Mouse (Mus musculus) left cerebral cortex, postnatal 36 days (tissue): Measurements from ENCODE around the gene Coq10a. TPM values are rescaled to one million over a fixed set of nuclear protein-coding genes. Genes with fewer than 3 reads are reported as not detected.

ENCODE experiments used
- DNase-seq, 2 experiments: peaks; one replicate each; pipeline ENCODE4 v3.0.0; 2021 to 2022; ENCODE audit warnings: low spot score in 2 of 2, mixed read lengths in 1 of 2
- intact Hi-C: fragments of 180-260 bp; cut with DNase I; formaldehyde crosslinking; loops from one replicate; pipeline ENCODE4 v1.15.1; 2025
- microRNA-seq: library from miRNA; unstranded; fragments of <30 nt; microRNA quantifications from one replicate; pipeline ENCODE4 v1.2.0, GENCODE M21; 2022
- total RNA-seq, 2 experiments: library from RNA; stranded (reverse); gene quantifications; 2 replicates each; pipeline ENCODE4 v1.2.3; 2021

Coq10a gene
- total RNA-seq, 2 experiments from 2014 or later = 62.0 to 63.2 TPM

DNA sequence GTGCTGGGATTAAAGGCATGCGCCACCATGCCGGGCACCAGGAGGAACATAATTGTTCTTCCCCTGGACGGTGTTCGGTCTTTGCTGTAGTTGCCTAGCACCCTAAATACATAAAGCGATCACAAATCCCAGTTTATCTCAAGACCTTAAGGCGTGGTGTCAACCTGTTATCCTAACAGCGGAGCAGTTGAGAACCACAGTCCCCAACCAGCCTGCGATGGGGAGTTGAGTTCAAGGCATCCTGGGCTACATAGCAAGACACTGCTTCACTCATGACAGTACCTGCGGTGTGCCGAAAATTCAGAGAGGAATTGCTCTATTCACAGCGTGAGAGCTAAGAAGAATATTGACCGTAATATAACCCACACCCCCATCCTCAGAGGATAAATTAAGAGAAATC is 47.2 kb downstream of the Coq10a start:
- intact Hi-C loops = no loop called here

DNA sequence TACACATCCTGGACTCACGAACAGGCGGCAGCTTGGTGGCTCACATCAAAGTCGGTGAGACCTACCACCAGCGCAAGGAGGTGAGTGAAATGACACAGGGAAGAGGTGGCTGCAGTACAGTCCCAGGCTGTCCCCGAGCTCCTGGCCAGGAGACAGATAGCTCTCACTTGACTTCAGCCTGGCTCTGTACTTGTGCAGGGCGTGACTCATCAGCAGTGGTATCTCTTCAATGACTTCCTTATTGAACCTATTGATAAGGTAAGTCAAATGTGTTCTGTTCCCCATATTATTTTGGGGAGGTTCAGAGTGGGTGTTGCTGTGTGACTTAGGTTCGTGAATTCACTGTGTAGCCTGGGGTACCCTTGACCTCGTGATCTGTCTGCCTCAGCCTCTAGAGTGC is 53.2 kb downstream of the Coq10a start:
- no peak for DNase-seq
- intact Hi-C loops = no loop called here

More for the DNA sequence above, 47.2 kb downstream of the Coq10a start:
- DNase-seq = no peak

Small RNA genes within 50 kb of the gene (microRNA-seq; reads per million reads assigned to microRNA genes)
- gene Gm25361 (not detected), gene Gm26308 (not detected), gene Mir6914 (1.0 reads per million), gene Mir6915 (5.8 reads per million, percentile 20 among the genes with 10 or more reads in this experiment)

Other genes starting within 250 kb of the Coq10a start
- gene Rbms2, start 188.7 kb downstream of the Coq10a start, total RNA-seq = 10 to 100 TPM; 12.1 to 15.6 TPM
- gene Gls2, start 174.5 kb downstream of the Coq10a start, total RNA-seq = 10 to 100 TPM; 31.3 to 33.2 TPM
- 10 to 100 TPM in 1 of 2 experiments, 1 to 10 TPM in 1; 9.2 to 10.2 TPM for gene Spryd4, start 157.2 kb downstream of the Coq10a start, total RNA-seq
- gene Mip, start 143.2 kb downstream of the Coq10a start, total RNA-seq = not detected
- gene Timeless, start 136.9 kb downstream of the Coq10a start, total RNA-seq = 1 to 10 TPM; 5.6 to 5.9 TPM
- not detected for gene Apon, start 114.9 kb downstream of the Coq10a start, total RNA-seq
- gene Apof, start 100.3 kb downstream of the Coq10a start, total RNA-seq = not detected
- 10 to 100 TPM; 24.0 to 35.6 TPM for gene Stat2, start 98.4 kb downstream of the Coq10a start, total RNA-seq
- gene Il23a, start 70.2 kb downstream of the Coq10a start, total RNA-seq = under 1 TPM; 0.27 to 0.29 TPM
- gene Pan2, start 65.7 kb downstream of the Coq10a start, total RNA-seq = 10 to 100 TPM; 11.3 to 17.2 TPM
- 10 to 100 TPM; 62.9 to 74.4 TPM for gene Cnpy2, start 46.5 kb downstream of the Coq10a start, total RNA-seq
- 100 to 1,000 TPM; 214 to 231 TPM for gene Cs, start 31.3 kb downstream of the Coq10a start, total RNA-seq
- 10 to 100 TPM; 49.3 to 61.7 TPM for gene Ankrd52, start 8.1 kb upstream of the Coq10a start, total RNA-seq
- not detected for gene Slc39a5, start 32.2 kb upstream of the Coq10a start, total RNA-seq
- 10 to 100 TPM; 88.8 to 91.6 TPM for gene Nabp2, start 42.5 kb upstream of the Coq10a start, total RNA-seq
- 10 to 100 TPM; 75.8 to 78.1 TPM for gene Rnf41, start 42.7 kb upstream of the Coq10a start, total RNA-seq
- gene Smarcc2, start 90.3 kb upstream of the Coq10a start, total RNA-seq = 100 to 1,000 TPM; 238 to 245 TPM
- 100 to 1,000 TPM; 547 to 629 TPM for gene Myl6, start 125.1 kb upstream of the Coq10a start, total RNA-seq
- gene Myl6b, start 129.7 kb upstream of the Coq10a start, total RNA-seq = 10 to 100 TPM; 26.3 to 27.0 TPM
- gene Esyt1, start 156.9 kb upstream of the Coq10a start, total RNA-seq = 1 to 10 TPM; 8.5 to 9.0 TPM
- 10 to 100 TPM; 14.2 to 15.0 TPM for gene Zc3h10, start 178.8 kb upstream of the Coq10a start, total RNA-seq
- gene Rpl41, start 180.3 kb upstream of the Coq10a start, total RNA-seq = 1,000 to 10,000 TPM; 1,491 to 1,683 TPM
- 10 to 100 TPM; 58.2 to 59.3 TPM for gene Pa2g4, start 197.0 kb upstream of the Coq10a start, total RNA-seq
- 1 to 10 TPM; 6.5 to 9.4 TPM for gene Erbb3, start 220.7 kb upstream of the Coq10a start, total RNA-seq